Mouse (Mus musculus): ENCODE measurements around the gene Chodl. TPM values are rescaled to one million over a fixed set of nuclear protein-coding genes. Genes with fewer than 3 reads are reported as not detected.

Gene Chodl
- polyA plus RNA-seq, 1 experiment from 2014 or later: 0.57 TPM

Other genes with a start within 250 kb of the Chodl start
- not detected in 2 replicates for gene Tmprss15, start 160.1 kb downstream of the Chodl start, polyA plus RNA-seq (2016; fragmentation: Nextera tagmentation; extraction: Ambion mirVana)